Mouse (Mus musculus) CD8-positive naive resting alpha-beta T cell, adult 2 months (primary cell): ENCODE data around the gene Rbm17.
"Not testable (repeated sequence)": the region's sequence is repeated elsewhere in the genome, so short reads cannot be mapped to it uniquely, and the experiment has no call there.

Experiments
- DNase-seq, 2 experiments: peaks; one replicate each; pipeline ENCODE4 v3.0.0; 2022; ENCODE audit warnings: low read depth in 2 of 2, low spot score in 2 of 2

Rbm17 gene

GRCm38 (mm10) chr2:11604053-11604452, at the start of gene Rbm17:
Gene Rbm17 (minus strand): TSS chr2:11604153.
- DNase-seq: no peak

- peak; percentile 82 to 84 for DNase-seq
Measured at GRCm38 (mm10) chr2:11653330-11653729, 49.4 kb upstream of the Rbm17 start.

GRCm38 (mm10) chr2:11652780-11653179, 48.8 kb upstream of the Rbm17 start:
- no peak for DNase-seq

GRCm38 (mm10) chr2:11652196-11652595, 48.2 kb upstream of the Rbm17 start:
- DNase-seq: no peak

- DNase-seq: no peak
Measured at GRCm38 (mm10) chr2:11651476-11651875, 47.5 kb upstream of the Rbm17 start.

GRCm38 (mm10) chr2:11645297-11645696, 41.3 kb upstream of the Rbm17 start:
- DNase-seq: no peak

GRCm38 (mm10) chr2:11644057-11644456, 40.1 kb upstream of the Rbm17 start:
- no peak for DNase-seq

- DNase-seq: no peak
Measured at GRCm38 (mm10) chr2:11642451-11642941, 38.5 kb upstream of the Rbm17 start, which contains the start of gene Il2ra. Gene Il2ra (plus strand): TSS chr2:11642807.

- peak in 1 of 2 experiments; percentile 25 for DNase-seq
Measured at GRCm38 (mm10) chr2:11637115-11637514, 33.2 kb upstream of the Rbm17 start.

GRCm38 (mm10) chr2:11636138-11636480, 32.2 kb upstream of the Rbm17 start:
- DNase-seq: peak in 1 of 2 experiments; percentile 18

- DNase-seq: no peak
Measured at GRCm38 (mm10) chr2:11635471-11636137, 31.7 kb upstream of the Rbm17 start.

- DNase-seq: no peak
Measured at GRCm38 (mm10) chr2:11635035-11635434, 31.1 kb upstream of the Rbm17 start.

GRCm38 (mm10) chr2:11625890-11626289, 21.9 kb upstream of the Rbm17 start, which contains the start of gene Gm17490:
Gene Gm17490 (minus strand): TSS chr2:11626264.
- DNase-seq: no peak

GRCm38 (mm10) chr2:11623726-11624125, 19.8 kb upstream of the Rbm17 start:
- DNase-seq: no peak

GRCm38 (mm10) chr2:11623173-11623572, 19.2 kb upstream of the Rbm17 start:
- no peak for DNase-seq

GRCm38 (mm10) chr2:11619598-11619997, 15.6 kb upstream of the Rbm17 start:
- peak in 1 of 2 experiments; percentile 26 for DNase-seq

- DNase-seq: peak; percentile 27 to 31
Measured at GRCm38 (mm10) chr2:11616846-11617245, 12.9 kb upstream of the Rbm17 start.

GRCm38 (mm10) chr2:11612939-11613338, 9.0 kb upstream of the Rbm17 start:
- DNase-seq: not testable (repeated sequence)

- not testable (repeated sequence) for DNase-seq
Measured at GRCm38 (mm10) chr2:11606718-11607117, 2.8 kb upstream of the Rbm17 start.

GRCm38 (mm10) chr2:11604911-11605310, 958 bp upstream of the Rbm17 start:
- no peak for DNase-seq

- peak; percentile 94 to 95 for DNase-seq
Measured at GRCm38 (mm10) chr2:11602506-11603489, 1.2 kb downstream of the Rbm17 start.

- DNase-seq: no peak
Measured at GRCm38 (mm10) chr2:11601795-11602194, 2.2 kb downstream of the Rbm17 start.
